Mouse (Mus musculus) gastrocnemius, adult 18-20 months (tissue): ENCODE measurements around the gene Smarca2. TPM values are rescaled to one million over a fixed set of nuclear protein-coding genes. Genes with fewer than 3 reads are reported as not detected.

Experiments used
- DNase-seq: peaks from one replicate; pipeline ENCODE4 v3.0.0; 2021; ENCODE audit warnings: low spot score
- total RNA-seq, 2 experiments: library from RNA; stranded (reverse); gene quantifications; 2 replicates each; pipeline ENCODE4 v1.2.3; 2021

The Smarca2 gene
- total RNA-seq, 2 experiments from 2014 or later = 56.2 to 71.8 TPM

- no peak for DNase-seq
Measured at GRCm38 (mm10) chr19:26772051-26772583, 167.3 kb downstream of the Smarca2 start.

GRCm38 (mm10) chr19:26776066-26777025, 171.5 kb downstream of the Smarca2 start:
- no peak for DNase-seq

- DNase-seq = no peak
Measured at GRCm38 (mm10) chr19:26778199-26778598, 173.3 kb downstream of the Smarca2 start.

- no peak for DNase-seq
Measured at GRCm38 (mm10) chr19:26781209-26781608, 176.4 kb downstream of the Smarca2 start.

GRCm38 (mm10) chr19:26788446-26788845, 183.6 kb downstream of the Smarca2 start:
- no peak for DNase-seq

GRCm38 (mm10) chr19:26790386-26791346, 185.8 kb downstream of the Smarca2 start:
- DNase-seq = no peak

GRCm38 (mm10) chr19:26794315-26794714, 189.5 kb downstream of the Smarca2 start:
- DNase-seq = no peak

GRCm38 (mm10) chr19:26796006-26796405, 191.2 kb downstream of the Smarca2 start:
- no peak for DNase-seq

- no peak for DNase-seq
Measured at GRCm38 (mm10) chr19:26804401-26804800, 199.6 kb downstream of the Smarca2 start.

GRCm38 (mm10) chr19:26814629-26815028, 209.8 kb downstream of the Smarca2 start:
- no peak for DNase-seq

- DNase-seq = no peak
Measured at GRCm38 (mm10) chr19:26817901-26818300, 213.1 kb downstream of the Smarca2 start.
